Mouse (Mus musculus) adrenal gland, postnatal 25 days (tissue): ENCODE data around the gene Tcp11. TPM values are rescaled to one million over a fixed set of nuclear protein-coding genes. Genes with fewer than 3 reads are reported as not detected.
A peak's percentile ranks its signal among the peaks of the same experiment; 100 is the strongest.

Source experiments
- DNase-seq: peaks from one replicate; pipeline ENCODE4 v3.0.0; 2021; ENCODE audit warnings: mixed read lengths
- total RNA-seq: library from RNA; stranded (reverse); gene quantifications from 2 replicates; pipeline ENCODE4 v1.2.3, GENCODE M21; 2021

The Tcp11 gene
- total RNA-seq, 1 experiment from 2014 or later: not detected

DNA sequence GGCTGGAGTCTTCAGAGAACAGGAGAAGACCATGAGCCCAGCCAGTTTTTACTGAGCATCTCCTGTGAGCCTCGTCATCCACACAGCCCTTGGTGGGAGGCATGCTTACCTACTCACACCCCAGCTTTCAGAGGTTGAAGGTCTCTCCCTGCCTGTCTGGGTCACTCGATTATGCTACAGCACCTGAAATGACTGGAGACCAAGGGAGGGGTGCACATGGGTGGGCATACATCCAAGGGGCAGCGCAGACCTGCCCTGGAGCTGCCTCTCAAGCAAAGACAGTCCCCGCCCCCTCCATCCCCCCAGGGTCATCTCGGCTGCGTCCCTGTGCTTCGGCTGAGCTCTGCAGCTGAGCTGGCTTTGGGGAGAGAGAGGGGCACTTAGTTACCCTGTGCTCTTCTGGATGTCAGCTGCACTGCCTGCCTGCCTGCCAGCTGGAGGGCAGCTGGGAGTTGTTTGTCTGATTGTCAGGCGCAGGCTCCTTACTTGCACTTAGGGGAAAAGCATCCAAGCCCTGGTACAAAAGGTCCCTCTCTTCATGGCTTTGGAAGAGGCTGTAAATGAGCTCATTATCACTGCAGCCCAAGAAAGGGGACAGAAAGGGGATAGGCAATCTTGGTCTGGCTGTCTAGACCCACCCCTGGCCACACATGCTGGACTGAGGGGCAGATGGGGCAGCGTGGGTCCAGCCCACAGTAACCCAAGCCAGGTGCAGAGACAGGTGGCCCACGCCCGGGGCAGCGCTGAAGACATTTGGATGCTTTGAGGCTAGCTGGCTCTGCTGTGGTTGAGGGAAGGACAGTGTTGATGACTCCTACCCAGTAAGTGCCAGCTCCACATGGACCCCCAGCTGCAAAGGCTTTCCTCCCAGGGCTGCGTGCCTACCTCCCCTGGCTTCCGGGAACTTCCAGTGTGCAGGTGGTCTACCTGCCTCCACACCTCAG lies 43.4 kb downstream of the Tcp11 start:
- DNase-seq: no peak

DNA sequence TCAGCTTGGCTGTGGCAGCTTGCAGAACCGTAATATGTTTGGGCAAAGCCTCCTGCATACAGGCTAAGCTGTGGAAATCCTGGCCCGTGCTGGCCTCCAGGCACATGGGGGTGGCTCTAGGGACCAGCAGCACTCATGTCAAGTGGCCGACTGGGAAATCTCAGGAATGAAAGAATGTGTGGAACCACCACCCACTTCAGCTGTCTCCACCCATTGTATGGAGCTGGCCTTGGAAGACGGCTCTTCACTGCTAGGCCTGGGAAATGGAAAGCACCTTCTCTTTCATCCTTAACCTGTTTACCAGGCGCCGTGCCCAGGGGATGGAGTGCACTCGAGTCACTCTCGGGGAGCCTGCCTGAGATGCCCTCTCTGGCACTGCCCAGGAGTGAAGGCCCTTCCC lies 45.5 kb downstream of the Tcp11 start:
- no peak for DNase-seq

DNA sequence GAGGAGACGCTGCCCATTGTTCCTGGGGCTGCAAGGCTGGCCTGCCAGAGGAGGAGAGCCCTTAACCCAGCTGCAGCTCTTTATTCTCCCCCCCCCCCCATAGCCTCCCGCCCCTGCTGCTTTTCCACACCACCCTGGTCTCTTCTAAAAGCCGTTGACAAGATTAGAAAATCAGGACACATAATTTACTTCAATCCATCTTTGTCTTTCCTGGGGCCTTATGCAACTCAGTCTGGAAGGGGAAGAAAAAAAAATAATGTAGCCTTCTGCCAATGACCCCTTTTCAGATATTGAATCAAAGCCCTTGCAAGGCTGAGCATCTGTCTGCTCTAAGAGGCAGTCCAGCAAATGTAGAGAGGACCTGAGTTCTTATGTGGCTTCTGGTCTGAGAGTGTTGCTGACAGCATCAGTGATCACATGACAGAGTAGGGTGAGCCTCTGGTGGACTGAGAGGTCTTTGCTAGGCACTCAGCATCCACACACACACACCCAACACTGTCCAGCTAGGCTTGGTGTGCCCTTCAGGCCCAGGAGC lies 47.3 kb downstream of the Tcp11 start:
- no peak for DNase-seq

DNA sequence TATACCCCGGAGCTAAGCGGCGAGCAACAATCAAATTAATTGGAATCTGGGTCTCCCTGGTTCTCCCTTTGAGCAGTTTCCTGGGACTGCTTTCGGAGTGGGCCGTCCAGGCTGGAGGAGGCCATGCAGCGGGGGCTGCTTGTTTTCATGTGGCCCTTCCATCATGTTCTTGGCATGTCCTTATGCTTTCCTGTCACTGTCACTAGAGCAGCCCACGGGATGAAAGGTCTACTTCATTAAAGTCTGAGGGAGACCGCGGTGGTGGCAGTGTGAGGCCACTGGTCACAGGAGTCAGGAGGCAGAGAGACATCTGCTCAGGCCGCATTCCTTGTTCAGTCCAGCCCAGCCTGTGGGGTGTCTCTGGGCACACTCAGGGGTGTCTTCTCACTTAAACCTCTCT lies 48.2 kb downstream of the Tcp11 start:
- no peak for DNase-seq

DNA sequence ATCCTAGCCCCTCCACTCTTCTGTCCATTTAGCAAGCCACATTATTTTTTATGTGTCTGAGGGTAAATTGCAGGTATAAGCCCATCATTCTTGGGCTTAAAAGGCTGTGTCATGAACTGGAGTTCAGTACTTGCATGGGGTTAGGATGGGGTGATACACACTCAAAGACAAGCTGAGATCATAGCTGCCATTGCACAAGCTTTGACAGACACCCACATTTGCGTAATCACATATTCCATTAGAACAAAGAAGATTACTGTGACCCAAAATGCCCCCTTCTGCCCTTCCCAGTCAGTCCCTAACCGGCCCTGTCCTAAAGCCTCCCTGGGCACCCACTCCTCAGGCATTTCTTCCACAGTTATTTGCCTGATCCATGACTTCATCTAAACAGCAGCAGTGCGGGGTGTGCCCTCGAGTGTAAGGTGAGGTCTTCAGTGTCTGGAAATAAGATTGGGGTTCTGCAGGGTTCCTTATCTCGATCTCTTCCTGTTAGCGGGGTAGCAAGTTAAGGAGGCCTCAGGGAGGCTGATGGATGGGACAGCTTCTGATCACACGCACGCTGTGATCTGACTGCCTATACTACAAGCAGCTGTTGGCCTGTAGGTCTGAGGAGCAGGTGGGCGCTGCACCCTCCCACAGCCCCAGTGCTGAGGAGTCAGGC lies 49.0 kb downstream of the Tcp11 start:
- DNase-seq: no peak

DNA sequence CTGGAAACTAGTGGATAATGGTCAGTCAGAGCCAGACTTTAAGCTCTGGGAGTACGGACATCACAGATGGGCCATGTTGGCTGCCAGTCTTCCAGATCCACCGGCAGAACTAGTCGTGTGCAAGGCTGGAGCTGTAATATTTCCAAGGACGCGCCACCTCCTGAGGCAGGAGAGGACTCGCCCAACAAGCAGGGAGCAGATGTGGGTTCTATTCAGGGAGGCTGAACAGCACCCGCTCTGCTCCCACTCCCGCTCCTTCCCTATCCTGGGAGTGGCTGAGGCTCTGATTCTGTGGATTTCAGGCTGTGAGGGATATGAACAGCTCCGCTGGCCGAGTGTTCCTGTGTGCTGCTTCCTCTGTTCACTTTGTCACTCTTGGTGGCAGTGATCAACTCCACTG lies 50.0 kb downstream of the Tcp11 start:
- DNase-seq: no peak

DNA sequence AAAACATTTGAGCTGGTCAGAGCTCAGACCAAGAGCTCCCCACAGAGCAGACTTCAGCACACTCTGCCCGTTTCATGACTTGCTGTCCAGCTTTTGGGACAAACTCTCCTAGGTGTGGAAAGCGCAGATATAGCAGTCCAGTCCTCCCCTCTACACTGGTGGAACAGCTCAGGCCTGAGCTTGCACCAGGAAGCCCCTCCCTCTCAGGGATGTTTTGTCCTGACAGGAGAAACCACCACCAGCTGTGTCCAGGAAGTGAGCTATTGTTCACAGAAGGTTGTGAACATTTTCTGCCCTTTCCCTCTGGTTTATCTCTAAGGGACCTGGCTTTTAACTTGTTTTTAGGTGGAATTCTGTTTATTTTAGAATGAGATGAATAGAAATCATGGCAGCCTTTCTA lies 51.1 kb downstream of the Tcp11 start:
- no peak for DNase-seq

DNA sequence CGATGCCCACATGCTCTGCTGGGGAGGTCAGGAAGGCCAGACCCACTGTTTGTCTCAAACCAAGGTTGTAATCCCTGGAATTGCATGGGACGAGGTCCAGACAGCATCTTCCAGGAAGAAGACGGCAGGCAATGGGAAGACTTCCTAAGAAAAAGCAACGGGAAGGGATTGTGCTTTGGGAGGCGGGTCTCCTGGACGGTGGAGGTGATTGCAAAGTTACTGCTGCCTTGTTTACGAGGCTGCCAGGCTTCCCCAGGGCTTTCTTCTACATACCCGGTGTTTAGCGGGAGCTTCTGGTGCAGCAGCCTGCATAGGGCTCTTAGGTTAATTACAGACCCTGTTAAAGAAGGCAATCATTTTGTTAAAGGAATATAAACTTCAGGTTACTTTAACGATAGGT lies 52.2 kb downstream of the Tcp11 start:
- no peak for DNase-seq

DNA sequence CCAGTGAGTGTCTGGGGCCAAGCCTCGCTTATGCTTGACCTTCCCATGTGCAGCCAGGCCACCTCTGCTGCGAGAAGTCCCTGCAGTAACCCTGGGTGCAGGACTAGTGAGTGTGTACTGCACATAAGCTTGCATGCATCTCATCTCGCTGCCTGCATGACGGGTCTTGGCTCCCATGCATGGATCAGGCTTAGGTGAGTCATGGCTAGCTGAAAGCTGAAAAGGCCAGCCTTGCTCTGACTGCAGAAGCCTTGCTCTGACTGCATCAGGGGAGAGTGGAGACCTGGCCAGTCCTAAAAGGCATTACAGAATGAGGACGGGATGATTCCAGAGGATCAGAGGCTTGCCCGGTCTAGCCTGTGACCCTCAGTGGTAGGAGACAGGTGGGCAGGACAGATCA lies 53.2 kb downstream of the Tcp11 start:
- DNase-seq: no peak

DNA sequence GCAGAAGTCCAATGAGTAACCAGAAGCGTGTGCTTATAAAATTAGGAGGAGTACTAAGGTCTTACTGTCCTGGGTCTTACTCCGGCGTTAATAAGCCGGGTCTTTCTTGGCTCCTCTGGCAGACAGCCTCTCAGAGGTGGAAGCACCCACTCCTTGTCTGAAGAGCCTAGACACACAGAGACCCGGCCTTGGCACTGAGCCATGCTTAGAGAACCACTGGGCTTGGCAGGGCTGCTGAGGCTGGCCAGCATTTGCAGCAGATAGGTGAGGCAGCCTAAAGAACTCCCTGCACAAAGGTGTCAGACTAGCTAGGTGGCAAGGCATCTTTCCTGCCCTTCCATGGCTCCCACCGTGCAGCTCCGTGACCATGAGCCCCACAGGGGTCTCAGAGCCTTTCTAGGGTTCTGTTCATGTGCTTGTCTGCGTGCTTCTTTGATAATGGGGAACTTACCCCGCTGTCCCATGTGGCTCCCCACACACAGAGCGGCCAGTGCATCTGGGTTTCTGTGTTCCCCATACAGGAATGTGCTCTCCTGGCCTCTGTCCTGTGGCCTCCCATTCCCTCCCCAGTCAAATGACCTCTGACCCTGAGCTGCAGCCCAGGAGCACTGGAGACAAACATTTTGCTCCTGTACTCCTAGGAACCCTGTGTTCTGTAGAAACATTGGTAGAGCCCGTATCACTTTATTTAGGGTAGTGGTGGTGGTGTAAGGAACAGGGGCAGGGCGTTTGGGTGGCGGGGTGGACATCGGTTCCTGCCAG lies 54.1 kb downstream of the Tcp11 start:
- DNase-seq: peak; percentile 37

DNA sequence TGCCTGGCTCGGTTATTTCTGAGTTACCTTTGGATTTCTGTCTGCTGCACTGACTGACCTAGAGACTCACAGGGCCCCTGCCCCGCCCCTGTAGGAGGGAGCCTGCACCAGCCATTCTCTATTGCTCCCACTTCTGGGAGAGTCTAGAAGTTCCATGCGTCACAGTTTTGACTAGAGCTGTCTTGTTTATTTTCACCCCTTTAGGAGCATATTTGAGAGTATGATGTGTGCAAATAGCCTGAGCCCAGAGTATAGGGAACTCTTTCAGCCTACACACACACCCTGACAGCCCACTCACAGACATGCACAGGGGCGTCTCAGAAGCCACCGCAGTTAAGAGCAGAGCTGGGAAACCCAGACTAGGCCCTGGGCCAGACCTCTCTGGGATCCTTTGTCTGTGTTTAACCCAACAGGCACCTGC lies 54.9 kb downstream of the Tcp11 start:
- no peak for DNase-seq

DNA sequence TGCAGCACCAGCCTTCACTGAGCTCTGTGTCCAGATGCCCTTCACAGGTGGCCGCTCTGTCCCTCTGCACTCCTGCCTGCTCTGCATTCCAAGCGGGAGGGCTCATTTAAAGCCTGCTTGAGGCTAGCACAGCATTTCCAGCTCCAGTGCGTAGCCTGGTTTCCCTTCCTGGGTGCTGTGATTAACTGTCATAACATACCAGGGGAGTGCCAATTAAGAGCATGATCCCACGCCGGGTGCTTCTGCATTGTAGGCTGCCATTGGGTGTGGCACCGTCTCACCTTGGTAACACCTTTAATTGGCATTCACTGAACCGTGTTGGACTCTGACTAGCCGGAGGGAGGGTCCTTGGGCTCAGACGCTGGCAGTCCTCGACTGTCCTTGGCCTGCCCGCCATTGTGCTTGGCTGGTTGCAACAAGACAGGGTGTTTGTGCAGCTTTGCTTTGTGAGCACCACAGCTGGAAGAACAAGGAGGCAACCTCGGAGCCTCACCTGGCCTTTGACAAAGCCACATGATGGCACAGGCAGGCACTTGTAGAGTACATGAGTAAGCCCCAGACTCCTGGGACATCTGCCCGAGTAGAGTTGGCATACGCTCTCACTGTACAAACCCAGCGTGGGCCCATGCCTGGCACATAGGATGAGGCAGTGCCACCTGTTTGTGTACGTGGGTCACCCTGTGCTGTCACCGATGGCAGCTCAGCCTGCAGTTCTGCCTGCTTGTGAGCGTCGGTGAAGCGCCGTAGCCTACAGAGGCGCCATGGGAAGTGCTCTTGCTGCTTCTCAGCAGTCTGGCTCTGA lies 57.4 kb downstream of the Tcp11 start:
- no peak for DNase-seq

DNA sequence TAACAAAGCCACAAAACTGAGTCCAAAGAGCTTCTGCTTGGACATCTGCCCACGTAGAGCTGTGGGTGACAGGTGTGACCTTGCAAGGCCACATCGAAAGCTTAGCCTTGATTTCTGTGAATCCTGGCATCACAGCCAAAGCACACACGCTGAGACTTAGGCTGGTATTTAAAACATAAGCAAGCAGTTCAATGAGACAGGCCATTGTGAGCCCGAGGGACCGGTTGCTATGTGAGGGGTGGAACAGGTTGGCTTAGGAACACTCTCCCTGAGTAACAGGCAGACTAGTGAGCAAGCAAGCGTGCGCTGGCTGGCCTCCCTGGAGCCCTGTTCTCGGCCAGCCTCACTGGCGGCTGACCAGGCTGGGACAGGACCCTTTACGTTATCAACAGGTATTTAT lies 58.5 kb downstream of the Tcp11 start:
- DNase-seq: no peak

DNA sequence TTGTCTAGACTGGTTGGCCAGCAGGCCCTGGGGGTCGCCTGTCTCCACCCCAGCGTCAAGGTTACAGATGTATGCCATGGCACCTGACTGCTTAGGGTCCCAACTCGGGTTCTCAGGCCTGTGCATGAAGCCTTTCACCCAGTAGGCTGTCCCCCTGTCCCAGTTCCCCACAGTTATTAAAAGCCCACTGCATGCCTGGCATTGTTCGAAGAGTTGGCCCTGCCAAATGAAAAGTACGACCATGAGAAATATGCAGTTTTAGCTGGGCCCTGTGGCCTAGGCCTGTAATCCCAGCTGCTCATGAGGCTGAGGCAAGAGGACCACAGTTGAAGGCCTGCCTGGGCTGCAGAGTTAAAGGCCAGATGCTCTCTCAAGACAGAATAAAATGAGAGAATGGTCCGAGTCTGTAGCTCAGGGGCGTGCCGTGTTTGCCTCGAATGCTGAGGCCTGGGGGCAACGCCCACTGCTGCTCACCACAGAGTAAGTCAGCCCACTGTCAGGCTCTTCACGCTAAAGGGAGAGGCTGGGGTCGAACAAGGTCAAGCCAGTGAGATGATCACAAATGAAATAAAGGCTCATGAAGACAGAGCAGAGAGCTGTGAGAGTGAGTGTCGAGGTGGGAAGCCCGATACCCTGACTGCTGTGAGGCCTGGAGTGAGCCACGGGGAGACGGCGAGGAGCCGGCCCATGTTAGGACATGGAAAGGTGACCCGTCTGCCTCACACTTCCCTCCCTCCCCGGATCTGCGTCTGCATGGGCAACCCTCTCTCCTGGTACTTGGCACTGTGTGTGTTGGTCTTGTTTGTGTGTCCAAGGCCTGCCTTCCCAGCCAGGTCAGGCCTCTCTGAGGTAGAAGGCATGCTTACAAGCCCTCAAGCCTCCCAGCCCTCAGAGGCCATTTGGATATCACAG lies 60.4 kb downstream of the Tcp11 start:
- no peak for DNase-seq

DNA sequence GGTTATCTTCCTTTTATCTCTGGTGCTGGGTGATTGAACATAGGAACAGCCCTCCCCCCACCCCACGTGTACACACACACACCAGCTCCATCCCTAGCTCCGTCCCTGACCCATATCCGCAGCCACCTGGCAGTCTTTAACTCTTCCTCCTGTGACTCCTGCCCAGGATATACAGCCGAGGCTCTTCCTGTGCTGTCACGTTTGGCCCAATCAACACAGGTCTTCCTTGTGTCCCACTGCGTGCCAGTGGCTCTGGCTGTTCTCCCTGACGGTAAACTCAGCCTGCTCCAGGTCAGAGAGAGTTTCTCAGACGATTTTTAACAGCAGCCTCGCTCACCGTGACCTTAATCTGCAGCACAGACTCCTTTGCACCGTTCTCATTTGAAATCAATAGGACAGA lies 61.7 kb downstream of the Tcp11 start:
- DNase-seq: no peak

DNA sequence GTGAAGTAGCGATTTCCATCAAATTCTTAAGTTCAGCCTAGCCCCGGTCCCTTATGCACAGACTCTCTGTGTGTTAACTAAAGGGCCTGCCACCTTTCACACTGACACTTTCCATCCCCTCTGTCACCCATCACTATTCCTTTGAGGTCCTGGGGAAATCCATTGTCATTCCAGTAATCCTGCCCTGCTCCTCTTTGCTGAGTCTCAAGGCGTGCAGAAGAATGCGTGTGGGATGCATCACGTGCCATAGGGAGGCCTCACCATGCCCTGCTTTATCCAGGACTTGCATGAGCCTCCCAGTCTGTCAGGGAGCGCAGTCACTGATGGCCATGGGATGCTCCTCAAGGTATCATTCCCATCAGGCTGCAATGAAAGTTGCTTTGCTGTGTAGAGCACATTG lies 62.1 kb downstream of the Tcp11 start:
- DNase-seq: no peak
